Mouse (Mus musculus) forebrain, embryonic 11.5 days (tissue): ENCODE data around the gene Unc80. TPM values are rescaled to one million over a fixed set of nuclear protein-coding genes. Genes with fewer than 3 reads are reported as not detected.

Experiments used
- ATAC-seq: fragments of 200-750 bp; cut with Nextera tagmentation; replicated peaks from 2 replicates; pipeline ENCODE4 v1.8.0; 2017; ENCODE audit warnings: moderate TSS enrichment; ENCODE audit not compliant: low FRiP score
- DNase-seq: peaks from one replicate; pipeline ENCODE4 v3.0.0-alpha.2; 2017; ENCODE audit warnings: low spot score
- H3K27ac ChIP-seq: fragments of 300-500 bp; sonication (generic); 2 replicates; pipeline ENCODE4 v1.5.1; 2014; ENCODE audit warnings: low read depth, low read length
- H3K27me3 ChIP-seq: fragments of 300-500 bp; sonication (generic); 2 replicates; pipeline ENCODE4 v1.6.1; 2014; ENCODE audit warnings: mild to moderate bottlenecking, low read length, mixed read lengths; ENCODE audit not compliant: control insufficient read depth, insufficient read depth
- H3K36me3 ChIP-seq: fragments of 300-500 bp; sonication (generic); 2 replicates; pipeline ENCODE4 v1.6.1; 2014; ENCODE audit warnings: mild to moderate bottlenecking, low read length, moderate library complexity, mixed read lengths; ENCODE audit not compliant: control insufficient read depth, insufficient read depth
- H3K4me1 ChIP-seq: fragments of 300-500 bp; sonication (generic); replicated peaks from 2 replicates; pipeline ENCODE4 v1.6.1; 2014; ENCODE audit warnings: low read length, mixed read lengths; ENCODE audit not compliant: control insufficient read depth, insufficient read depth
- H3K4me2 ChIP-seq: fragments of 300-500 bp; sonication (generic); 2 replicates; pipeline ENCODE4 v1.6.1; 2014; ENCODE audit warnings: low read depth, mild to moderate bottlenecking, low read length, moderate library complexity, mixed read lengths; ENCODE audit not compliant: severe bottlenecking
- H3K4me3 ChIP-seq: fragments of 300-500 bp; sonication (generic); 2 replicates; pipeline ENCODE4 v1.5.1; 2014; ENCODE audit warnings: low read depth, low read length
- H3K9ac ChIP-seq: fragments of 300-500 bp; sonication (generic); 2 replicates; pipeline ENCODE4 v1.6.1; 2014; ENCODE audit warnings: low read length
- H3K9me3 ChIP-seq: fragments of 300-500 bp; sonication (generic); 2 replicates; pipeline ENCODE4 v1.6.1; 2016; ENCODE audit warnings: low read length, mixed read lengths; ENCODE audit not compliant: control insufficient read depth
- WGBS: fragments of 180-500 bp; shearing (Covaris S2); extraction: QIAGEN DNeasy Blood & Tissue Kit; methylation state at CpG from one replicate; pipeline ENCODE4 v1.1.7; 2014; 5-methylcytosine and 5-hydroxymethylcytosine counted together
- polyA plus RNA-seq: library from polyadenylated mRNA; unstranded; fragments of >200 nt; fragmentation: Nextera tagmentation; extraction: Ambion mirVana; gene quantifications from 2 replicates; pipeline ENCODE4 v1.2.1, GENCODE M21; 2014

Unc80 gene
- polyA plus RNA-seq, 1 experiment from 2014 or later = 0.69 TPM

DNA sequence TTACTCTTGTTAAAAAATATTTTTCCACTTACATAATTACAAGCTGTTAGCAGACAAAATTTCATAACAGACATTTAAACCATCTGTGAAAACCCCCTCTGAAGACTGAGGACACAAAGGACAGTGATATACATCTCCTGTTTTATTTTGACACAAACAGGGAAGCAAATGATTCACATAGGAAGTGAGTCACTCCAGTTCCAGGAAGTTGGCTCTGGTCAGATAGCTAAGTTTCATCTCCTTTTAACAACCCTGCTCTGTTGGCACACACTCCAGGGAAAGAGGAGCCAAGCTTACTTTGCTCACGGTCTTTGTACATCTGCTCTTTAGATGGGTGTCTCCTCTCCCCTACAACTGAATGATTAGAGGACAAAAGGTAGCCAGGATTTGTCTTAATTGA, 181.8 kb downstream of the Unc80 start:
- no peak overlapping the region for H3K4me3 ChIP-seq
- DNase-seq = no peak
- no peaks in the 10 kb centered on the region for H3K36me3 ChIP-seq
- WGBS = 44% methylated on average over 1 of the region's 1 CpGs
- H3K9ac ChIP-seq = no peak overlapping the region
- no peaks in the 10 kb centered on the region for H3K9me3 ChIP-seq
- ATAC-seq = no peak
- H3K27me3 ChIP-seq = no peaks in the 10 kb centered on the region
- H3K27ac ChIP-seq = no peak overlapping the region
- H3K4me1 ChIP-seq = no peaks in the 10 kb centered on the region; the same call in 1 of the 2 replicates
- no peak overlapping the region for H3K4me2 ChIP-seq

DNA sequence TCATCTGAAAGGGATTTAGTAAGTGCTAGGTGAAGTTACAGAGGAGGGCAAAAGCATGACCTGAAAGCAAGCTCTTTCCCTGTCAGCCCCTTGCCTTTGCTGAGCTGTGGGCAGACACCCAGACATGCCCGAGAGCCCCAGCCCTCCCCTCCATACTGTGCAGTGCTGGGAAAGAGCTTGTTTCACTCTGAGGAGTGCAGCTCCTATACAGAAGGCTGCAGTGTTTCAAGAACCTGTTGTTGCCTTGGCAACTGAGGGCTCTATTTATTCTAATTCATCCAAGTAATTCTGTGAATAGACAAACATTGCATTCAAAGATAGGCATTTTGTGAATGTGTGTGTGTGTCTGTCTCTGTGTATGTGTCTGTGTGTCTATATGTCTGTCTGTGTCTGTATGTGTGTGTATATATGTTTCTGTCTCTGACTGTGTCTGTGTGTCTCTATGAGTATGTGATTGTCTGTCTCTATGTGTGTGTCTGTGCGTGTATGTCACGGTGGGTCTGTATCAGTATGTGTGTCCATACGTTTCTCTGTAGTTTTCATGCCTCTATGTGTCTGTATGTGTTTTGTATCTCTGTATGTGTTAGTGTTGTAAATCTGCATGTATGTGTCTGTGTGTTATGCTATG, 187.1 kb downstream of the Unc80 start:
- Histone ChIP-seq H3K27ac (no peak overlapping the region), H3K4me2 (no peak overlapping the region), H3K4me3 (no peak overlapping the region), H3K9me3 (no peaks in the 10 kb centered on the region), H3K27me3 (no peaks in the 10 kb centered on the region), H3K36me3 (no peaks in the 10 kb centered on the region), H3K4me1 (peaks cover 3% of the 10 kb centered on the region), H3K9ac (peak overlapping the region; percentile 27; the same call in 1 of the 2 replicates)
- ATAC-seq (peak; percentile 97), DNase-seq (peak; percentile 65)
- WGBS = 46% methylated on average over 4 of the region's 4 CpGs

DNA sequence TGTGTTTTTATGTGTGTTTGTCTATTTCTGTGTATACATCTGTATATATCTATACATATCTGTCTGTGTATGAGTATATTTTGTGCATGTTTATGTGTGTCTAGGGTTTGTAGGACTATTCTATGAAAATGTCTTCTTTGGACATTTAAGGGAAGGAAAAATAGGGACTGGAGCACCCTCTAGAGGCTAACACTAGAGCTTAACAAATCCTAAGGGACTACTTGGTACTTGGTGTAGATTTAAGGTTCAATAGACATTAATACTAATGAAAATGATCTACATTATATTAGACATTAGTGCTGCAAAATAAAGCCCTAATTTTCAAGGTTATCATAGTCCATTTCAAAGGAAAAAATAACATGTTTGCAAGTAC, 187.6 kb downstream of the Unc80 start:
- DNase-seq = no peak
- Histone ChIP-seq H3K9ac (no peak overlapping the region), H3K27ac (no peak overlapping the region)

DNA sequence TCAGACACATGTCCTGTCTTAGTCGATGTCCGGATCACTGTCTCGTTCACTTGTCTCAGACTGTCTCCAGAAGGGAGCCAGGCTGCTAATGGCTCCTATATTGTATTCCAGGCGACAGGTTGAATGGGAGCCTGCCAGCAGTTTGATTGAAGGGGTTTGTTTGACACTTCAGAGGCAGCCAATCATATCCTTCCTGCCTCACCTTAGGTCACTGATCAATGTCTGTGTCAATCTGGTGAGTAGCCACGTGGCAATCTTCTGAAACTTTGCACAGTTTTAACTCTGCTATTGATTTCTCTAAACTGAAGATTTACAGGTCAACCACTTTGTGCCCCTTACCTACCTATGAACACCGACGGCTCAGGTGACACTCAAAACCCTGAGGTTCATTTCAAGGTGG, 203.3 kb downstream of the Unc80 start:
- Histone ChIP-seq H3K9ac (no peak overlapping the region), H3K4me1 (no peaks in the 10 kb centered on the region), H3K27me3 (no peaks in the 10 kb centered on the region), H3K36me3 (no peaks in the 10 kb centered on the region), H3K4me2 (no peak overlapping the region), H3K9me3 (no peaks in the 10 kb centered on the region), H3K4me3 (no peak overlapping the region), H3K27ac (no peak overlapping the region)
- DNase-seq (no peak), ATAC-seq (no peak)
- WGBS = 72% methylated on average over 7 of the region's 7 CpGs

More for the DNA sequence above, 187.6 kb downstream of the Unc80 start:
- Histone ChIP-seq H3K4me1 (peaks cover 3% of the 10 kb centered on the region), H3K36me3 (no peaks in the 10 kb centered on the region), H3K4me3 (no peak overlapping the region), H3K4me2 (no peak overlapping the region), H3K27me3 (no peaks in the 10 kb centered on the region), H3K9me3 (no peaks in the 10 kb centered on the region)
- ATAC-seq = peak; percentile 80

DNA sequence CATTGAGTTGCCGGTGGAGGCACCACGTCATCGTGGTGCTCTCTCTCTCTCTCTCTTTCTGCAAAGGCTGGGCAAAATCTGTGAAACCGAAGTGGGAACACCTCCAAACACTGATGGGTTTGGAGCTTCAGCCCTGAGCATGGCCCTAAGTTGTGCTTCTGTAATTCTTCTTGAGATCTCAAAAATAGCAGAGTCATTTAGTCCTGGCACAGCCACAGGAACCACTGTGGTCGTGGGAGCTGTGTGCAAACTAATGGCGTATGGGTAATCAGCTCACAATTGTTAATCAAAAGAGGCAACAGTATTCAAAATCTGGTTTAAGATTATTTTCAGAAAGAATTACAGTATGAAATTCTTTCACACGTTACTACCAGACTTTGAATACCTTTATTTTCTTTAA, 204.6 kb downstream of the Unc80 start:
- no peak for ATAC-seq

DNA sequence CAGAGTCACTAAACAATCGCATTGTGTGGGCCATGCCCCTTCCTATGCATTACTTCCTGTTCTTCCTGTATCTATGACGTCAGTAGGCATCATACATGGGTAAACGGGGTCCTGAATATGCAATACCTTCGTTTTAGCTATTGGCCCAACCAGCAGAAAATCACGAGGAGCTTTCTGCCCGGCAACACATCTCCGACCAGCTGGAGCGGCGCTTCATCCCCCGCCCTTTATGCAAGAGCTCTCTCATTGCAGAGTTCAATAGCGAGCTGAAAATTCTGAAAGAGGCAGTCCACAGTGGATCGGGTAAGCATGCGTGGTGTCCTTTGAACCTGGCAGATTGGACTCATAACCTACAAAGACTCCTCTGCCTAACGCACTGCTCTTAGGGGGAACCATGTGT, 209.8 kb downstream of the Unc80 start:
- no peaks in the 10 kb centered on the region for H3K27me3 ChIP-seq
- H3K9ac ChIP-seq = no peak overlapping the region
- no peaks in the 10 kb centered on the region; the same call in 1 of the 2 replicates for H3K4me1 ChIP-seq
- 64% methylated on average over 14 of the region's 14 CpGs for WGBS
- no peak overlapping the region for H3K27ac ChIP-seq
- DNase-seq (no peak), ATAC-seq (no peak)
- no peak overlapping the region for H3K4me3 ChIP-seq
- H3K4me2 ChIP-seq = no peak overlapping the region
- H3K9me3 ChIP-seq = no peaks in the 10 kb centered on the region
- H3K36me3 ChIP-seq = no peaks in the 10 kb centered on the region

More for the DNA sequence above, 204.6 kb downstream of the Unc80 start:
- no peak overlapping the region for H3K9ac ChIP-seq
- H3K4me2 ChIP-seq = no peak overlapping the region
- no peak overlapping the region for H3K4me3 ChIP-seq
- no peak overlapping the region for H3K27ac ChIP-seq
- no peaks in the 10 kb centered on the region for H3K9me3 ChIP-seq
- DNase-seq = no peak
- no peaks in the 10 kb centered on the region for H3K36me3 ChIP-seq
- no peaks in the 10 kb centered on the region; the same call in 1 of the 2 replicates for H3K4me1 ChIP-seq
- H3K27me3 ChIP-seq = no peaks in the 10 kb centered on the region
- WGBS = 87% methylated on average over 7 of the region's 7 CpGs

DNA sequence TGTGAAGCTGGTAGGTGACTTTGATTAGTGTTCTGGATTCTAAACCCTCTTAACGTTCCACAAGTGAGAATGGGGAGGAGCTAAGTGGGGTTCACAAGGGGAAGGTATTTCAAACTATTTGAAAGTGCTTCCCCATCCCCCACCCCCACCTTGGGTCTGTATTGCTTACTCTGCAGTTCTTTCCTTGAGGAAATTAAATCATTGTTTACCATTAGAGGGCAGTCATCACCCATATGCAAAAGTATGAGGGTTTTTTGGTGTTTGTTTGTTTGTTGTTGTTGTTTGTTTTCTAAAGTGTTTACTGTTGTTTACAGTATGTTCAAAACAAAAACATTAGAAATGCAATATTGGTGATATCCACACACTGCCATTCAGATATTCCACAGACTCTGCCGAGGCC, 210.5 kb downstream of the Unc80 start:
- Histone ChIP-seq H3K9me3 (no peaks in the 10 kb centered on the region), H3K27ac (no peak overlapping the region), H3K9ac (no peak overlapping the region), H3K36me3 (no peaks in the 10 kb centered on the region), H3K4me1 (no peaks in the 10 kb centered on the region; the same call in 1 of the 2 replicates), H3K27me3 (no peaks in the 10 kb centered on the region), H3K4me3 (no peak overlapping the region), H3K4me2 (no peak overlapping the region)
- no peak for DNase-seq
- no peak for ATAC-seq
- 42% methylated on average over 2 of the region's 2 CpGs for WGBS

DNA sequence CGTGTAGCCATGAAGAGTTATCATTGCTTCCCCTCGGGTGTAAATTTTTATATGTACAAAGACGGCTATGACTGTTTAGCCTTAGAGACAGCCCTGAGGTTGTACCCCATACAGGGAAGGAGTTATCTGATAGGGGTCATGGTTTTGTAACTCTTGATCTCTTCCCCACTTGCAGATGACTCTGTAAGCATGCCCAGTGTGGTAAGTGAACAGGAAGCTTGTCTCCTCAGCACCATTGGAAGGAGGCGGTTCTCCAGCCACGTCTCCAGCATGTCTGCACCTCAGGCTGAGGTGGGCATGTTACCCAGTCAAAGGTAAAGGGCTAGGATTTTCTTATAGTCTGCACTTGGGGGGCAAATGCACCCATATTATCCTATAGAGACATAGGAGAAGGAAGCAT, 214.8 kb downstream of the Unc80 start:
- Histone ChIP-seq H3K4me3 (no peak overlapping the region), H3K4me2 (no peak overlapping the region), H3K36me3 (no peaks in the 10 kb centered on the region), H3K9ac (no peak overlapping the region), H3K4me1 (no peaks in the 10 kb centered on the region; the same call in 1 of the 2 replicates), H3K9me3 (no peaks in the 10 kb centered on the region), H3K27me3 (no peaks in the 10 kb centered on the region), H3K27ac (no peak overlapping the region)
- no peak for ATAC-seq
- DNase-seq = no peak
- WGBS = 88% methylated on average over 5 of the region's 5 CpGs

DNA sequence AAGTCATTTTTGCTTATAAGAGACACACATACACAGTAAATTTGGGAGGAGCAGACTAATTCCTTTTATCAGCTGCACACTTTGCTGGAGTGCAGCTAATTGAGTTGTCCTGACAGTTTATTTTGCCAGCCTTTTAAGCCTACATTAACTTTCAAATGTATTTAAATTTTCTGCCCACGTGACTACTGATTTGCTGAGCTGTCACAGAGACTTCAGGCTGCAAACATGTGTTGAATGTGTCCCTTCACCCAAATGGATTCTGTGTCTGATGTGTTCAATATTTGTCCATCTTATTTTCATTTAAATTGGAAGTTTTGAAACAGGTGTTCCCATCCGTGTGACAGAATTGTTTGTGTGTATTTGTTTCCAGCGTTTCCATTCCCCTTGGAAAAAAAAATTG, 223.6 kb downstream of the Unc80 start:
- 76% methylated on average over 3 of the region's 3 CpGs for WGBS
- H3K4me2 ChIP-seq = no peak overlapping the region
- H3K9me3 ChIP-seq = no peaks in the 10 kb centered on the region
- H3K4me3 ChIP-seq = no peak overlapping the region
- ATAC-seq (no peak), DNase-seq (no peak)
- H3K36me3 ChIP-seq = no peaks in the 10 kb centered on the region
- no peak overlapping the region for H3K9ac ChIP-seq
- no peaks in the 10 kb centered on the region for H3K4me1 ChIP-seq
- H3K27ac ChIP-seq = no peak overlapping the region
- no peaks in the 10 kb centered on the region for H3K27me3 ChIP-seq
